Mouse (Mus musculus) frontal cortex, postnatal 36 days (tissue): Measurements from ENCODE around the gene Btbd11.

Source experiments
- DNase-seq, 2 experiments: peaks; one replicate each; pipeline ENCODE4 v3.0.0; 2022; ENCODE audit warnings: low spot score in 2 of 2

Btbd11 gene

GRCm38 (mm10) chr10:85522220-85522760 is 135.7 kb downstream of the Btbd11 start:
- DNase-seq, result no peak

- no peak for DNase-seq
Measured at GRCm38 (mm10) chr10:85525267-85526015, 138.8 kb downstream of the Btbd11 start.

DNA sequence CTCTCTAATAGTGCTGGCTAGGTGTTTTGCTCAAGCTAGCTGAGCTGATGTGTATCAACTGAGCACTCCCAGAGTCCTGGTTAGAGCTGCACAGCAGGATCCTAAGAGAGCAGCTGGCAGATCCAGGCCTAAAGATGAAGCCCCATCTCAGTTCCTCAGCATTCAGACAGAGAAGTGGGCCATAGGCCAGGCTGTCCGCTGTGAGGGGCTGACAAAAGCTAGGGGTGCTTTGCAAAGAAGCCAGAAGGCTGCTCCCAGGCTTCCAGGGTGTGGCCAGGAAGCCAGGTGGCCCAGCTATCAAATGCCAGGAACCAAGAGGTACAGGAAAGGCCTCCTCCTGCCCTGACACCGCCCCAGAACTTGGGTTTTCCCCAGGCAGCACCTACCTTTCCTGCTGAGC is 140.0 kb downstream of the Btbd11 start:
- DNase-seq, result no peak

DNA sequence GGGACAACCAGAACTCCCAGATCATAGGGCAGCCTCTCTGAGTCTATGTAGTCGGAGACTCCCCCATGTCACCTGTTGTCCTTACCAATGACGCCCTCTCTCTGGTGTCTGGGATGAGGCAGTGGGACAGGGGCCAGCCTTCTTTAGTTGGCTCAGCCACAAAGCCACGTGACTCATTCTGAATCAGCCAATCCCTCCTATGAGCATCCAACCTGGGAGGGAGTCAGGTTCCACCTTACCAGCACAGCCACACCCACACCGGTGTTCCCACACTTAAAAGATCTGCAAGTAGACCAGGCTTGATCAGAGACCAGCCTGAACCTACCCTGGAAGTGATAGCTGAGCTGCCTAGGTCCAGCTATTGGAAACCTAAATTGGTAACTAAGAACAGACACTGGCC is 141.1 kb downstream of the Btbd11 start:
- DNase-seq, result no peak

DNA sequence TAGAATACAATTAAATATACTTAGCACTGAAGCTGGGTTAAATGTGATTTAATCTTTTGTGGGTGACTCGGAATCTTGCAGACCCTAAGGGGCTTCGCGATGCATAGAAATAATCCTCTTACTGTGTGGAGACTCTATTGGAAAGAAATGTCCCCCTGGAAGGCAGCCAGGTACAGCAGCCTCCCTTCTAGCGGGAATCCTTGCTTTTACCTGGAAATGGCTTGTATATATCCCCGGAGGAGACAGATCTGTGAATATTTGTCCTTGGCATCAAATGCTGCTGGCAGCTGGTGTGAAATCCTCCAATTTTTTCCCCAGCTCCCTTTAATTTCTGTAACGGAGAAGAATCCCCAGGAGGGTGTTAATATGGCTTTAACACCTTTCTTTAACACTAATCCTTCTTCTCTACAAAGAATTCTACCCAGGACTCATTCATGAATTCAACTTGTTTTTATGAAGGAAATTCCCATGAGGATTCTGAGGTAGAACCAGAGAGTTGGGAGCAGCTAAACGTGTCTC is 146.6 kb downstream of the Btbd11 start:
- DNase-seq, result no peak

DNA sequence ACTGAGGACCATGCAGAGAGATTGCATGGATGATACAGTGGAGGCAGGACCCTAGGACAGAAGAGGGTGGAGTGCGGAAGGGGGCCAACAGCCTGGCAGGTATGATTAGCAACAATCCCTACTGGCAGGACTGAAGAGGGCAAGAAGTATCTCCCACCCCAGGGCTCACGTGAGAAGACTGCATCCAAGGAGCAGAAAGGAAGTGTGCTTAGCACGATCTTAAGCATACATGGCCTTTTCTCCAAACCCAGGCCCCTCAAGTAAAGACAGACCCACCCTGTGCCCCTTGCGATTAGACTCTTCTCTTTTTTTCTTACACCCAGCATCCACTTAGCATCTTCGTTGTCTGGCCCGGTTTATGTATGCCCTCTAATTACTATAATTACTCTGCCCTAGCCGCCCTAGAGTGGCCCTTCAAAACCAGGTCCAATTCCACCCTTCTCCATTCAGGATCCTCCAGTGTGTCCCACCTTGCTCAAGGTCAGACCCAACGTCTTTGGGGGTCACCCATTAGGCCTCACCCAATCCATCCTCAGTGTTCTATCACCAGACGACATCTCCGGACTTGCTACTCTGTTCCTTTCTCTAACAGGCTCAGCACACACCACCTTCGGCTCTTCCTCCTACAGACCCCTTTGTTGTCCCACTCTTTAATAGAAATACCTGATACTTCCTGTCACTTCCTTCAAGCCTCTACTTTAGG is 151.6 kb downstream of the Btbd11 start:
- DNase-seq, result no peak

- no peak for DNase-seq
Measured at GRCm38 (mm10) chr10:85539510-85540120, 153.0 kb downstream of the Btbd11 start.

- DNase-seq, result peak; percentile 13 to 17
Measured at GRCm38 (mm10) chr10:85540311-85541093, 153.9 kb downstream of the Btbd11 start.

- DNase-seq, result no peak
Measured at GRCm38 (mm10) chr10:85541481-85541880, 154.9 kb downstream of the Btbd11 start.

DNA sequence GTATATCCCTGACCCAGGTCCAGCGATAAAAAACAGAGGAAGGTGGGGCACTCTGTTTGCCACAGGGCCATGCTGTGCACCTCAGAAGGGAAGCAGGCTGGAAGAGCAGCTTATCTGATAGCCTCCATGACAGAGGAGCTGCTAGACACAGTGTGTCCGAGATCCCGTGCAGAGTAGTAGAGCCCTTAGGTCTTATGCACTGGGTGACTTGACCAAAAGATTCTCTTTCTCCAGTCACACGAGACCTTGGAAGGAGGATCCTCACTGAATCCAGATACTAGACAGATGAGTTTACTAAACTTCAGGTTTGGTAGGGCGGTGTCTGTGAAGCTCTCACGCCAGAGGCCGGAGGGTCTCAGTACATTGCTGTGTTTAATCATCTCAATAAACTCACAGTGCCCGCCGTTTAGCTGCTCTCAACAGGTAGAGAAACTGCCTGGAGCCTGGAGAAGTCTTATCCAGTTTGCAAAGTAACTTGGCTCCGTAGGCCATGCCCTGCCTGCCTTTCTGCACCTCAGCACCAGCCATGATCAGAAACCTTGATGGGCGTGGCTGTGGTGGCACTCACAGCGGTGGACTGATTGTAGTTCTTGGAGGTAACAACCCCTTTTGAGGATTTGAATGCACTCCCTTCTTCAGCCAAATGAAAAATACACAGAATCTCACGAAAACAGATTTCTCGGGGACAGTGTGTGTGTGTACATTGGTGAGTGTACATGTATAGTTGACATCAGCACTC is 155.4 kb downstream of the Btbd11 start:
- no peak for DNase-seq

DNA sequence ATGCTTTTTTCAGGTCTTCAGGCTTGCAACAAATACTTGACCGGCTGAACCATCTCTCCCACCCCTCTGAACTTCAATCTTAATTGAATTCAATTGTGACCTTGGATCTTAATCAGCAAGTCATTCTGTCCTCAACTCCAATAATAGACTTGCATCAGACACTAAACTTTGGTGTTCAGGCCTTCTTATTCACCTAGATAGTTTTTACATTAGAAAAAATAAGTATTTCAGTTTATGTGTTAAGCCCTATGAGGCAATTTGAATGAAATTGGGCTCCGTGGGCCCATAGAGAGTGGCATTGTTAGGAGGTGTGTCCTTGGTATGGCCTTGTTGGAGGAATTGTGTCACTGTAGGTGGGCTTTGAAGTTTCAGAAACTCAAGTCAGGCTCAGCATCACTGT is 156.7 kb downstream of the Btbd11 start:
- DNase-seq, result no peak

DNA sequence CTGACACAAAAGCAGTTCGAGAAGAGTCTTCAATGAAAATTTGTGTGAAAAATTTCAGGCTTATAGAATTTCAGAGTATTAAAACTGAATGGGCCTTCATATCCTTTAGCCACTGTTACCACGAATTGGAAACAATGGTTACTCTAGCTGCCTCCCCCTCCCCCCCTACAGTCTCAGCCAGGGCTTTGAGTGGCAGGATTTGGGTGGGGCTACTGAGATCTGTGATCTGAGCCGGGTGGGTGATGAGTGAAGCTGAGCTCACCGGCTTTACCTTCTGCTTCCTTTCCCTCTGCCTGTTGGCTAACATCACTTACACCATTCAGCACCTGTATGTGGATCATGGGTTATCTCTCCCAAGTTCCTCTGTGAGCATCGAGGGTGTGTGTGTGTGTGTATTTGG is 158.4 kb downstream of the Btbd11 start:
- no peak for DNase-seq

DNA sequence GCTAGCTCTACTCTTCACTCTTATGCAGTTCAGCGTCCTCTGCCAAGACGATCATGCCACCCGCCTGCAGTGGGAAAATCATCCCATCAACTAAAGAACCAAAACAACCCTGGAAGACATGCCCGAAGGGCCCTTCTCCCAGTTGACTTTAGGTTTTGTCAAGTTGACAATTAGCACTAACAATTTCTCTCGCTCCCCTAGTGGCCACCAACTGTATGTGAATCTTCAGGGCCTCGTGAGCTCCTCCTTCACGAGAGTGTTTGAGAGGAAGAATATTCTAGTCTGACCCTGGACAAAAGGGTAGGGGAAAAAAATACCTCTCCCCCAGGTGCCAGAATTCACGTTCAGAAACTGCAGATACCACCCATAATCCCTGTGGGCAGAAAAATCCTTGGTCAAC is 168.6 kb downstream of the Btbd11 start:
- no peak for DNase-seq

GRCm38 (mm10) chr10:85561418-85561817 is 174.8 kb downstream of the Btbd11 start:
- DNase-seq, result no peak

- DNase-seq, result no peak
Measured at GRCm38 (mm10) chr10:85571456-85571855, 184.8 kb downstream of the Btbd11 start.

DNA sequence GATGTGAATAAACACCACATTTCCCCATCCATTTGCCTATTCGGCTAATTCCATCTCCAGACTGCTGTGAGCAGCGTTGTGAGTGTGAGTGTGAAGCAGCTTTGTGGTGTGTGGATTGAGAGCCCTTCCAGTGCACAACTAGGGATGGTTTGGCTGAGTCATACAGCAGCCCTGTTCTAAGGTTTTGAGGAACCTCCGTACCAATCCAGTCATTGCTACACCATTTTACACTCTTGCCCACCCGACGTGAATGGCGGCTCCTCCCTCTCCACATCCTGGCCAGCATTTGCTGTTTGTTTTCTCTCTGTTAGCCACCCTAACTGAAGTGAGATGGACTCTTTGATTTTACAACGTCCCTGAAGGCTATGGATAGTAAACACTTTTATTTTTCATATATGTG is 186.0 kb downstream of the Btbd11 start:
- DNase-seq, result no peak

DNA sequence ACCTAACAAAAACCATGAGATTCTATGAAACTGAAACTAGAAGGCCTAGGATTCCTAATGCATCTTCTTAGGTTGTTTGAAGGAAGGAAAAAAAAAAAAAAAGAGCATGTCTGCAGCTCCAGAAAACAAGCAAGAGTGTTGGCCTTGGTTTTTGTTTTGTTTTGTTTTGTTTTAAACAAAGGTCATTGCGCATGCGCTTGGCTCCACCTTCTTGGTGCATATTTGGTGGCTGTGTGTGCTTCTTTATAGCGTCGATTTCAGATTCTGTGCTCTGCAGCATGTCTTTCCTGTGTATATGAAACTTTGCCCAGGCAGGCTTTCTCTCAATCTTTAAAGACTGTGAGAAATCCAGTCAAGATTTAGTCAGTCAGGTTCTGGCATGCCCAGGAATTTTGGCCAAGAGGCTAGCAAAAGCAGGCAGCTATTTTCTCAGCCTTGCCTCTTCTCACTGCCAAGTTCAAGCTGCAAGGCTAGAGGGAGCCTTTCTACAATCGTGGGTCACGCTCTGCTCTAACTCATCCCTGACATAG is 191.3 kb downstream of the Btbd11 start:
- no peak for DNase-seq

DNA sequence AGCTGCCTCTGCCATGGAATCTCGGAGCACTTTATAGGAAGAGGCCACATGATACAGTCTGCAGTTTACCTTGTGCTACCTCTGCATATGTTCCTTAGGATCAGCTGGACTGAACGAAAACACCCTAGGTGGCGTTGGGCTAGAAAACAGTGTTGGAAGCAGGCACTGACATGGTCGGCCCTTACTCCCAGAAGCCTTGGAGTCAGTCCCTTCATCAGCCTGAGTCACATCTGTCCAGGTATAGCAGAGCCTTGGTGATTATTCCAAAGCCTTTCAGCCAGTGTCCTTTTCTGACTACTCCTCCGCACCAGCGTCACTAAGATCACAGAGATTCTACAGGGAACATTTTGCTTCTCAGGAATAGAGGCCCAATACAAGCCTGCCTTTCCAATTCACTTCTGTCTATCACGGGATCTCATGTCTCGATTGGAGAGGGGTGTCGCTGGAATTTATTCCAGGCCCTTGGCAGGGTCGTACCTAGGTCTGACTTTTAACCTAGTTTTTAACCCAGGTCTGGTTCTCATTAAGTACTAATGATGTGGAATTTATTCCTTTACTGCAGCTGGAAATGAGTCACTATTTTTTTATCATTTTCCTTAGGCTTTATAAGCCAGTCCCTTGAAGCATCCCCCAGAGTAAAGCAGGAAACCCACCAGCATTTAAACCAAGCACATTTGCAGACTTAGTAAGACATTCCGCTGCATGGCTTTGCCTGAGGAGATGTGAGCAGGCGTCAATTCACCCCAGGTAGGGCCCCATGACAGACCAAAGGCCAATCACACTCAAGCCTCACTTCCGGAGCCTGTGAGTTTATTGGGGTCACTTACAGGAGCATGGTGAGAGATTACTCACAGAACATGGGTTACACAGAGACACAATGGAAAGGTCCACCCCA is 192.2 kb downstream of the Btbd11 start:
- DNase-seq, result no peak

GRCm38 (mm10) chr10:85587758-85588157 is 201.1 kb downstream of the Btbd11 start:
- no peak for DNase-seq

DNA sequence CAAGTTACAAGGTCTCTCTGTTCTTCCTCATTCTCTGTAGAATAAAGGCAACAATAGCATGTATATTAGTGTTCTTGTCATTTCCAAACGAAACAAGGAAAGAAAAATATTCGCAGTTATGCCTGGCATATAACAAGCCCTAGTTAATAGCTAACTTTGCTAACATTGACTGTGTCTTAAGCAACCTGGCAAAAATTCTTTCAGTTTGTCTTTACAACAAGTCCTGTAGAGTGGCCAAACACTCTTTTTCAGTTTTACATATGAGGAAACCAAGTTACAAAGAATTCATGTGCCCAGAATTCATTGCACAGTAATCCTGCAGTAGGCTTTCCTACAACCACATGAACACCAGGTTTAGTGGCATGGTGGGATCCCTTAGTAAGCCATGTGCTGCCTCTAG is 203.4 kb downstream of the Btbd11 start:
- no peak for DNase-seq
